Mouse (Mus musculus): ENCODE data around the gene Ergic1.

Gene Ergic1

DNA sequence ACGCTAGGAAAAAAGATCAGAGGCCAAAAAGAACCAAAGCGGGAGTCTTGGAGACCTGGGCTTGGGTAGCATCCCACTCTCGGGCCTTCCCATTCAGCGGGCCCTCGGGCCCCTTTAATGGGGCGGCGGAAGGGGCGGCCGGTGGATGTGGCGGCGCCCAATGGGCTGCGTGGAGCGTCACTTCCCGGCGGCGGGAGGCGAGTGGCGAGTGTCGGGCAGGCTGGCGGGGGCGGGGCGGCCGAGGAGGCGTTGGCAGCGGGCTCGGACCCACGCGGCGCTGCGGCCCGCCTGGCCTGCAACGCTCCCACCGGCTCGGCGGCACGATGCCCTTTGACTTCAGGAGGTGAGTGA, at the start of gene Ergic1:
Gene Ergic1 (plus strand): TSS at position 200 of the 351 bp plus-strand sequence.
- DNase-seq, result peak; percentile 85 to 88

DNA sequence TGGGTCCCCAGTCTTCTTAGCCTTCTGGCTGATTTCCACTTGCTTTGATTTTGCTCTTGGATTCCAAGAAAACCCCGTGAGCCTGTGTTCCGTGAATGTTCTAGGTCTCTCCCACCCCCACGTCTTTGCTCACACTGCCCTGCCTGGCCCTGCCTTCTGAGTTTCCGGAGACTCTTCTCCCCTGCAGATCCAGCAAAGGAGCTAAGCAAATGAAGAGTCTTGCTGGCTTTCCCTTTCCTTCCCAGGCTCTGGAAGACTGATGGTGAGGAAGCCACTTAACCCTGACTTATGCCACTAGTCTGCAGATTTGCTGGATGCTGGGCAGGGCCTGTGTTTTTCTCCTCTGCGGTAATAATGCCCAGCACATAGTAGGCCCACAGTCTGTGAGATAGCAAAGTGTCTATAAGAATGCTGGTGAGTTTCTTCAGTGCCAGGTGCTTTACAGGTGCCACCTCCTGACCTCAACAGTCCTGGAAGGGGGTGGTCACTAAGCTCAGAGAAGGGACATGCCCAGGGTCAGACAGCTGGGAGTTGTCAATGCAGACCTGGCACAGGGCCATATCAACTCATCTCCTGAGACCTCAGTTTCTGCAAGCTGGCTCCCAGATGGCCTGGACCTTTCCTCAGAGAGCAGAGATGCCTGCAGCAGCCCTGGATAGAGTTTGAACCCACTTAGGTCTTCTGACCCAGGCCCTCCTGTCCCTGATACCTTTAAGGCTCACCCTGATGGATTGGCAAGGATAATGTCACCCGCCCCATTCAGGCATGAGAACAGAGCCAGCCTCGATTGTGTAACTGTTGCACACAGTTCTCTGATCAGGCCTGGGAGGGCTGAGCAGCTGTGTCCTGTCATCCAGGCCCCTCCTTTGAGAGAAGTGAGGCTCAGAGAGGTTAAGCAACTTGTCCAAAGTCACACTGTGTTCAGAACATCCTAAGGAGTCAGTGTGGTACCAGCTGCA, 49.2 kb upstream of the Ergic1 start:
- DNase-seq, result no peak

DNA sequence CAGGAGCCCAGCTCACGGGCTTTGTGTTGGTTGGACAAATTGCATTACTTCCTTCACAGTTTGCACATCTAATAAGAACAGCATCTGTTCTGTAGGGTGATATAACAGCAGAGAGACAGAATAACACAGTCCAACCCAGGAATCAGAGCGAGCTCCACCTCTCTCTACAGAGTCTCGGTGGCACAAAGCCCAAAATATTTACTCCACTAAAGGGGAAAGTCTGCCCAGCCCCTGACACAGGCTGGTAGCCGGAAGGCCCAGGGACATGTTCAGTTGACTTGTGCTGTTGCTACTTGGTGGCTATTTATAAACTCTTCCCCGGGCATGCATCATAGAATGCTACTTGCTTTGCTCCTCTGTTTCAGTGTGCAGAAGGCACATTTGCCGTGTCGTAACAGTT, 48.3 kb upstream of the Ergic1 start:
- DNase-seq, result no peak

DNA sequence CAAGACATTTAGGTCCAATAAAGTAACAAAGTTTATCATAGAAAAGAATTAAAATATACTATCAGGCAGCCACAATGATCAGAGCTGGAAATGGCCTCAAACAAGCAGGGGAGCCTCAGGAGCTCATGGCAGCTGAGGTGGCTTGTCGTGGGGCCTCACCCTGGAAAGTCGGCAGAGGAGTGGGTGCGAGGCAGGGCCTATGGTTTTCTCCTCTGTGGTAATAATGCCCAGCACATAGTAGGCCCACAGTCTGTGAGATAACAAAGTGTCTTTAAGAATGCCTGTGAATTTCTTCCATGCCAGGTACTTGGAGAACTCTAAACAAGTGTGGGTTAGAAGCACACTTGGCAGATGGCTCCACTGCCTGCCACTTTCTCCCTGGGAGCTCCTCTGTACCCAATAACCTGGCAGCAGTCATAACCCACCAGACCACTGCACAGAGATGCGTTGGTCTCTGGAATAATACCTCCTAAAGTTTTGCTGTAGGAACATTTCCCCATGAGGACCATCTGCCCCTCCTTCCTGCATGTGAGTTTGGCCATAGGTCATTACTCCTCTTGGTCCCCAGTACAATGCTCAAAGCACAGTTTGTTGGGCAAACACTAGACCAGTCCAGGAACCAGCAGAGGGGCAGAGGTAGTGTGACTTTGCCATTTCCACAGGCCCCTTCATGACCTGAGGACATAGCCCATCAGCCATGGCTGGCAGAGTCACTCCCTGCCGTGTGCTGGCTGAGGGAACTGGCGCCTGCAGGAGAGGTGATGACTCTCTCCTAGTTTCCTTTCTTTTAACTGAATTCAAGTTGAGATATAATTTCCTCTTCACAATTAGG, 47.6 kb upstream of the Ergic1 start:
- DNase-seq, result no peak

DNA sequence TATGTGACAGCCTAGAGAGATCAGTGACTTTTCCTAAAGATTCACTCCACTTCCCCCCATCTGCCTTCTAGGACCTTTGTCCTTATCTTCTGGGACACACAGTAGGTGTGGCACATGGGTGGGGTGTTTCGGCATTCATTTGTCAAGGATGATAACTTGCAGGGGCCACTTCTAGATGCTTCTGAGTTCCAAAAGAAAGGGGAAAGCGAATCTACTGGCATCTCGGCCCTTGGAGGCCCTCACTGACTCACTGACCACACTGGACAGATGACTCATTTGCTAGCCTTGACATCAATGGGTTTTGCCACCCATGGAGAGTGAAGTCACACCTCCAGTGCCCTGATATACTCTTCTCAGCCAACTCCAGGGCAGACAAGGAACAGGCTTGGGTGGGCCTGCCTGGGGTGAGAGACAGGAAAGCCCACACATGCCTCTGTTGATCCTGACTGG, 46.7 kb upstream of the Ergic1 start:
- DNase-seq, result no peak

DNA sequence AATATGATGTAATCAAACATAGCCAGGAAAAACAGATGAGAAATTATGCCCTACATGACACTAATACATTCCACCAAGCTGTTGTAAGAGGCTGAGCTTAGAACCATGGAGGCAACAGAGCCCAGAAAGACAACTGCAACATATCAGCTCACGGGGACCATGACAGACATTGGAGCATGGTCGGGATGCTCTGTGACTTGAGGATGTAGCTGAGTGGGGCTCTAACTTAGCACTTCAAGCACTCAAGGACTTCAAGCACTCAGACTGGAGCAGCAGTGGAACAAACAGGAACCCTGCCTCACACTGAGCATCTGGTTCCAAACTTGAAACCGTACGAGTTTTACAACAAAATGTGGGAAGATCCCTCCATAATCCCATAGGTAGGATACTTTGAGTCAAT, 45.6 kb upstream of the Ergic1 start:
- DNase-seq, result no peak

DNA sequence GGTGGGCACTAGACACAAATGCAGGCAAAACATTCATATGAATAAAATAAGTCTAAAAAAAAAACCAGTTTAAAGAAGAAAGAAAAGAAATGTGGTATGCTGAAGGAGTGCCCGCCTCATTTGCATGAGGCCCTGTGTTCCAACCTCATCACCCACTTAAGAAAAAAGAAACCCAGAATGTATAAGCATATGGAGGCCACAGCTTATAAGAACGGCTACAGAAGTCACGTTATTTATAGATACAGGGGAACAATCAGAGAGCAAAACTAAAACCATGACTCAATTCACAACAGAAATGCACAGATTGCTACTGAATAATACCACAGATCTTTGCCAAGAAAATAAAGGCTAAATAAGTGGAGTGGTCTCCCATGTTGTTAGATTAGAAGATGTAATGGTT, 43.0 kb upstream of the Ergic1 start:
- DNase-seq, result no peak

DNA sequence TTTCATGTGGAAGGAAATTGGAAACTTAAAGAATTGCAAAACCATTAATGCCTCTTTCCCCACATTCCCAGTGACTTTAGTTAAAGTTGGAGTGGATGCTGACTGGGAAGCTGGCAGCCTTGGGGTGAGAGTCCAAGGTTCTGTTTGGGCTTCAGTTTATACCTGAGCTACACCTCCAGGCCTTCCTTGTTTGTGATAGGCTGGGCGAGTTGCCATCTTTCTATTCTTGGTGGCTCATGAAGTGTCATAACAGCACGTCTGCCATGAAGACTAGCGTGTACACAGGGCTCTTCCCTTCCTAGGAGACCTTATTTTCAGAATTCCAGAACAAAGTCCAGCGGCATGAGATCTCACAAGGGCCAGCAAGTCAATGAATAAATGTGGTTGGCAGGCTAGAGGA, 38.6 kb upstream of the Ergic1 start:
- DNase-seq, result no peak

DNA sequence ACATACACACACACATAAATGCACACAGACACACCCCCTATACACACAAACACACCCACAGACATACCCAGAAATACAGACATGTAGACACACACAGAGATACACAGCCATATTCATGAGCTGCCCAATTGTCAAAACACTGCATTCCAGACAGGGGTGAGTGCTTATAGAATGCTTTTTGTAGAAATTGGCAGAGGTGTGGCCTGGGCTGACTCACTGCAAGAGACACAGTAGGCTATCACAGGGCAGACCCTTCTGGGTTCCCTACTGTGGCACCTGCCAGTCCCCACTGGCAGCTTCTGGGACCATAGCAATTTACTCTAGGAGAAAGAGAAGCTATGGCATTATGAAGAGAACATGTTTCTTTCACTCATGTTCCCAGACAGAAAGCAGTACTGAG, 37.0 kb upstream of the Ergic1 start:
- no peak for DNase-seq

DNA sequence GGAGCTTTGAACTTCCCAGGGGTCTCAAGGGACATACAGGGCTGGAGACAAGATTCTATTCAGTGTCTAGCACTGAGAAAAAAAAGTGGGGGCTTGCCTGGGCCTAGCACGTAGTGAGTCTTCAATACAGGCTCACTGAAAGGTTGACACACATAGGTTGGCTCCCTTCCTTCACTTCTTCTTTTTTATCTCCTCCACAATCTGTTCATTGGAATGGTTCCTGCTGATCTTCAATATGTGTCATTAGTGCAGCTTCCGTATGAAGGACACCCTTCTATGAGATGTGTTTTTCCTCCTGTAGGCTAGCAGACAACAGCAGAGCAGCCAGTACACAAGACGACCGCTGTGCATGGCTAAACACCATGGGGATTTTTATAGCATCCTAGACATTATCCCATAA, 36.5 kb upstream of the Ergic1 start:
- DNase-seq, result no peak

DNA sequence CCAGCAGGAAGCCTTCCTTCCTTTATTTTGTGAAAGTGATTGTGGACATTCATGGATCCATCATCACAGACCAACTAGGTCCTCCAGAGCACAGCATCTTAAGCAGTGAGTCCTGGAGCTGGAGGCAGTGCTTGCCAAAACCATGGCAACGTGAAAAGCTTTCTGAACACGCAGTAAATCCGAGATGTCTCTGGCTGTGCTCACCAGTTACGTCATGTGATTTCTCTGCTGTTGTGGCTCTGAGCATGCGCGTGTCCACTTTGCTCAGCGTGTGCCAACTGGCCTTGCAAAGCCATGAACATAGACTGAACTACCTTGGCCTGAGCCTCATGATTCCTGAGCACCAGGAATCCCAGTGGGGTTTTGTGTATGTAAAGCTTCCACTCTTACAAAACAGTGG, 36.0 kb upstream of the Ergic1 start:
- no peak for DNase-seq

DNA sequence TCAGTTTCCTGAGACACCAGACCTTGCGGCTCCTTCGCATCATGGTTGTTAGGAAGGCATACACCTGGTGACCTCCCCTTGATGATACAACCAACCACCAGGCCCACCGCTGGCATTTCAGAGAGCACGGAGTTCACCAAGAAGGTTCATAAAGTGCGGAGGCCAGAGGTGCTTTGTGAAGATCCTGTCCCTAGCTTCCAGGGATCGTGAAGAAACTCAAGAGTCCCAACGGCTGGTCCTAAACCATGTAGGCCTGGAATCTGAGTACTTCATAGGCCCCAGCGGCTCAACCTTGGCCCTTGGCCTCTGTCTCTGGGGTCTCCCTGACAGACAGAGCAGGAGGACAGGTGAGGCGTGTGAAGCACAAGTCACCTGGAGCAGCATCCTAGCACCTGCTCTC, 34.0 kb upstream of the Ergic1 start:
- no peak for DNase-seq

DNA sequence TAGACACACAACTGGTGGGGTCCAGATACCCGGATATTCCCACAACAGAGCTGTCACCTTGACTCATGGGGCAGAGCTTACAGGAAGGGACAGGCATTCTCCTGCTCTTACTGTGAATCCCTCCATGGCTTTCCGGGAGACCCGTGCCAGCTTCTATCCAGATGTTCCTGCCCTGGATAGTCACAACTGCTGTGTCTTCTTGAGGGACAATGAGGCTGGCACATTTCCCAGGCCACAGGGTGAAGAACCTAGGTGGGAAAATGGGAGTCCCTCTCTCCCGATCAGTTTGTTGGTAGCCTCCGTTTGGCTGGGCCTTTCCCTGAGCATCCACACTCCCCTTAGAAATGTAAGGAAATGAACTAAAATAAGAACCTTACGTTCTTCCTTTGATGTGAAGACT, 32.5 kb upstream of the Ergic1 start:
- DNase-seq, result no peak

DNA sequence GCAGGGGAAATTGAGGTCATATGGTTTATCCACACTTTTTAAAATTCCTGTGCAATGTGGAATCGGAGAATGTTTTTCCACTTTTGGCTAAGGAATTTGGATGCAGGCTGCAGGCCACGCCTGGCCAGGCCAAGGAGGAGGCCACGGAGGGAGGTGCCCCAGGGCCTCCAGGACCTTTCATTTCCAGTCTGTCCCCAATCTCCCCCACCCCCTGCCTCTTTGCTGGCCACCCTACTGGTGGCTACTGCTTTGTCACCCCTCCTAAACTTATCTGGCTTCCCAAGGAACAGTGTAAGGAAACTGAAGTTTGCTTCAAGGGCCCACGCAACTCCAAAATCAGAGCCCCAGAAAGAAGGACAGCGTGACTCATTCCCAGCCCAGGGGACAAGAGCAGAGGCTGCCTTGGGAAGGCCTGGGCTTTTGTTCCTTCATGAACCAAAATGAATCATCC, 31.5 kb upstream of the Ergic1 start:
- DNase-seq, result no peak

DNA sequence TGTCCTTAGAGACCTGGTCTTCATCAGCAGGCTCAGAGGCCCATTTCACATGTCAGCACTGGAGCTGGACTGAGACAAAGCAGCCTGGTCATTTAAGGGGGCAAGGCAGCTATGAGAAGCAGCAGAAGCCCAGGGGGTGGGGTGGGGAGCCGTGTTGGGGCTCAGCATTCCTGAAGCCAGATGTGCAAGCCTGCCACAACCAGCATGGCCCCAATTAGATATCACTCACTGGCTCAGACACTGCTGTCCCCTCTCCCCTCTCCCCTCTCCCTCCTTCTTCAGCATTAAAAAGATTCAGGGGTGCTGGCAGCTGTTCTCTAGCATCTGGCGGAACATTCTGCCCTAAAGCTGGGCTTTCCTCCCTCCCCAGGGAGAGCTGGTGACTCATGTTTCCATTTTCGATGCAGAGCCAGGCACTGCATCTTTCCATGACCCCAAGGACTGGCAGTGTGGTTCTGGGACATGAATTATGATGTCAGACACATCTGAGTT, 30.7 kb upstream of the Ergic1 start:
- DNase-seq, result no peak

DNA sequence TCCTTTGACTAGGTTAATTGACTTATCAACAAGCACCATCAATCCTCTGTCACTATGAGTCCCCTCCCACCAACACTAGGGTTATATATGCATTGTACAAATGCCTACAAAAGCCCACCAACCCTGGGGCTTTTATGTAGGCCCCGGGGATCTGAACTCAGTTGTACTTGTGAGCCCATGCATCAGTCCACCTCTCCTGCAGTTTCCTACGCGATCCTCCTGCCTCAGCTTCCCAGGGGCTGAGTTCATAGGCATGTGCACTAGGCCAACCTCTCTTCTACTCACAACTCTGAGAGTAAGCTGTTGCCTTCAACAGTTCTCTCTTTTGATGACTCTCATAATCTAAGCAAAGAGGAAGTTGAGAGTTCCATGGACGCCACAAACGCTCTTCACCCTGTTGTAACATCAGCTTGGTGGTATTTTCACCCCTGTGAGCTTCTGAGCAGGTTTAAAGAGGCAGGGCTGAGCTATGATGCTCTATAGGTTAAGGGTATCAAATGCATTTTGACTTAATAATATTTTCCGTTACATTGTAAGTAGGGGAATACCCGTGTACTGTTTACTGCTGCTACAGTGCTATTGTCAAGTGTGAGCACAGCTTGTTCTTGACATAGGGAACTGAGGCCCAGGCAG, 29.8 kb upstream of the Ergic1 start:
- no peak for DNase-seq

DNA sequence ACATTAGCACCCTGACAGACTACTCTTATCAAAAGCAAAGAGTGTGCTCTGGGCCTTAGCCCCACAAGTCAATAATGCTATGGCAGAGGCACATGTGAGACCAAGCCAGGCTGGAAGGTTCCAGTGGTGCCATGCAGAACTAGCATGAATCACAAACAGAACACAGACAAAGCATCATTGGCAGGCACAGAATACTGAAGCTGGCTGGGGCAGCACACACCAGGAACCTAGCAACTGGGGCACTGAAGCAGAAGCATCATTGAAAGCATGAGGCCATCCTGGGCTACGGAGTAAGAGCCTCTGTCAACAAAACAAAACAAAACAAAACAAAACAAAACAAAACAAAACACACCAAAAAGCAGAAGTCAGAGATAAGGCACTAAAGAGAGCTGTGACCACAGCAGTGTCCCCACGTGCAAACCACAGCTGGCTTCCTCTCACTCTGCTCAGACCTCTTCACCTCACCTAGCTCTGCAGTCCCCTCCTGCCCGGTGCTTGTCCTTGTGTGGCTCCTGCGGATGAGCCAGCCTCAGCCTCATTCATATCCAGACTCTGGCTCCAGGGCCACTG, 28.7 kb upstream of the Ergic1 start:
- DNase-seq, result no peak

DNA sequence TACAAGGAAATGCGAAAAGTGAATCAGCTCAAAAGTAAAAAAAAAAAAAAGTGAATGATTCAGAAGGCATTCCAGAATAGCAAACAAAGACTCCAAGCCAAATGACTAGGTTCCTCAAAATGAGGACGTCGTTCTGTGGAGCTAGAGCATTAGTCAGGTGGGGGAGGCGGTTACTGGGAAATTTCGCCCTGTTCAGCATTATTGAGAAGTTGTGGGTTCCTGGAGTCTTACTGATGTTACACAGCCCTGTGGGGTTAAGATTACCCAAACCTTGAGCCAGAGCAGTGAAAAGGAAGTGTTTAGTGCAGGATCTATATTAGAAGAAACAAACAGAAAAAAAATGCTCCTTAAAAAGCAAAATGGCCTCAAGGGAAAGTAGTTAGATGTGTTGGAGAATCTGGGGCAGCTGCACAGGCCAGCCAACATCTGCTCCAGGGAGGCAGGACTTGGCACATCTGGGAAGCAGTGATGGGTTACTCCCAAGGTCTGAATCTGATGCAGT, 27.4 kb upstream of the Ergic1 start:
- DNase-seq, result no peak

DNA sequence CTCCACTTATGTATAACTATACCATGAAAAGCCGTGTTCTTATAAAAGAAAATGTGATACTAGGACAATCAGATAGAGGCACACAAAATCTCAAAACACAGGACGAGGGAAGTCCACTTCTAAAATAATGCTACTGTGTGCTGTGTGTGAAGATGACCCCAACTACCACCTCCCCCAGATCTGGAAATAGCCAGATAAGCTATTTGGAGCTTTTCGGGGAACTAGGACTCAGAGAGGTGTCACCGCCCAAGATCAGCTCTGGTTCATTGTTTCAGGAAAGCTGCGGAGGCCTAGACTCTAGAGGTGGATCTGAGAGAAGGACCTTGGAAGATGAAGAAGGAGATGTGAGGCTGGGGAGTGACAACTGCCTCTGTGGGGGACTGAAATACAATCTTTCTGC, 26.6 kb upstream of the Ergic1 start:
- DNase-seq, result no peak

DNA sequence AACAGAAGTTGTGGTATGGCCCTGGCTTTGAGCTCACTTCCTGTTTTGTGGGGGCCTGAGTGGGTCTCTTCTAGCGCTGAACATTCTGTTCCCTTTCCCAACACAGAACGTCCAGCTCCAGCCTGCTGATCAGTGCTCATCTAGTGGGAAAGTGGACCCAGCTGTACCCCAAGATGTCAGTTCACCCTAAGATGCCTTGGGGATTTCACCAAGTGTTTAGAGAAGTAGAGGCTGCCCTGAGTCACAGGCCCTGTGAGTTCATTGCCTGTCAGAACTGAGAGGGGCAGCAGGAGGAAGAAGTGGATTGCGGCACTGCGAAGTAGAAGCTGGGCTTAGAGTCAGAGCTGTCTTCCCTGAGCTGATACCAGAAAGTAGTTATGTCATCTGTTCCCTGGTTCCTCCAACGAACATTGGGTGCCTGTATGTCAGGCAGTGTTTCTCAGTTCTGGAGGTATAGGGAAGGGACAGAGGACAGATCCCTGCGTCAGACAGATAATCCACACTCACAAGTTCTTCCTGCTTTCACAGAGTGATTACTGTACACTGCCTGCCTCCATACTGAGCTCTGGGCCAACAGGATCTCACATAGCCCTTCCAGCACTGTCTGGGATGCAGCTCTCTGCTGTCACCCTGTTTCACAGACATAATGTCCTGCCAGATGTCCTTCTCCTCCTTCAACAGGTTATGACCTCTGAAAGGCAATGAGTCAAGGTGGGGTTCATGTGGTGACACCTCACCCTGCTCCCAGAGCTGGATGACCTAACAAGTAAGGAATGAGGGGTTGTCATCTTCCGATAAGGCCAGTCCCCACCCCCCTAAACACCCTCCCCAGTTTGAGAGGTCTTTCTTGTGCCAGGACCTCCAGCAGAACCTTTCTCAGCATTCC, 25.8 kb upstream of the Ergic1 start:
- no peak for DNase-seq

DNA sequence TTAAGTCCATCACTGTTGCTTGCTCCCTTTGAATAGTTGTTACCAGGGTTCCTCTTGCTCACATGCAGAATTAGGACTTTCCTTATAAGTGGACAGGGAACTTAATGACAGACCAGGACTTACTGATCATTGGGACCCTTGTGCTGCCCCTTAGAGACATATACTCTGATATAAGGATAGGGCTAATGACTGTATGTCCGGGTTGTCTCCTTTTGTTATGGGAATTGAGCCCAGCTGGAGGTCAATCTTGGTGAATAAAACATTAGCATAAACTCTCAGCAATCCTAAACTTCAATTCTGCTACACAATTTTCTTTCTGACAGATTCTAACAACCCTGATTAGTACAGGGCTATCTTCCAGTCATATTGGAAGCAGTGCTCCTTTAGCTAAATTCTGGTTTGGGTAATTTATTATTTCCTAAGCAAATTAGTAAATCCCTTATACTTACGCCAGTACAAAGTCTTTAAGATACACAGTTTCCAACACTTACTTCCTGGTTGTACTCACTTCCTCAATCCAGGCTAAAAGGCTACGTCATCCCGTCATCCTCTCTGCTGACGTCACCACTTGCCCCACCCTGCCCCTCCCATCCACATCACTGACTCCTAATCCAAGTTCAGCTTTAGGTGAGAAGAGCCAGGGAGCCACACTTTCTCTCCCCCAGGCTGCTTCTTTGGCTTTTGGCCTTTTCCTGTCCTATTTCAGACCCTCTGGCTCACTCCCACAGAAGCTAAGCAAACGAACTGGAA, 23.4 kb upstream of the Ergic1 start:
- no peak for DNase-seq

Measured in thymus, postnatal 36 days (tissue).